Mouse (Mus musculus): ENCODE measurements around the gene Tada2a.

GRCm38 (mm10) chr11:84116221-84116620 lies 13.2 kb downstream of the Tada2a start:
- TF ChIP-seq CTCF (IDR thresholded peaks at IDR 0.05; ENCODE audit: borderline replicate concordance, insufficient read depth, low read depth, low read length) (no peak), POLR2A (IDR thresholded peaks at IDR 0.05; ENCODE audit: borderline replicate concordance, insufficient read depth, low read length) (no peak)

Measured in cerebellum, adult 2 months (tissue).